Mouse (Mus musculus) stomach, embryonic 16.5 days (tissue): ENCODE data around the gene Bmp2. TPM values are rescaled to one million over a fixed set of nuclear protein-coding genes. Genes with fewer than 3 reads are reported as not detected.
A peak's percentile ranks its signal among the peaks of the same experiment; 100 is the strongest.

Experiments used
- ATAC-seq: fragments of 200-750 bp; cut with Nextera tagmentation; 2 replicates; pipeline ENCODE4 v1.8.0; 2017; ENCODE audit warnings: moderate number of reproducible peaks, moderate TSS enrichment; ENCODE audit not compliant: insufficient read depth, low FRiP score
- H3K27ac ChIP-seq: fragments of 300-500 bp; sonication (generic); 2 replicates; pipeline ENCODE4 v1.5.1; 2014; ENCODE audit warnings: low read length
- H3K27me3 ChIP-seq: fragments of 300-500 bp; sonication (generic); 2 replicates; pipeline ENCODE4 v1.6.1; 2014; ENCODE audit warnings: low read length, control low read depth, mixed read lengths; ENCODE audit not compliant: control insufficient read depth, insufficient read depth
- H3K36me3 ChIP-seq: fragments of 300-500 bp; sonication (generic); 2 replicates; pipeline ENCODE4 v1.6.1; 2014; ENCODE audit warnings: low read length; ENCODE audit not compliant: control insufficient read depth, insufficient read depth
- H3K4me1 ChIP-seq: fragments of 300-500 bp; sonication (generic); 2 replicates; pipeline ENCODE4 v1.6.1; 2014; ENCODE audit warnings: low read length, control low read depth, mixed read lengths; ENCODE audit not compliant: control insufficient read depth, insufficient read depth
- H3K4me2 ChIP-seq: fragments of 300-500 bp; sonication (generic); 2 replicates; pipeline ENCODE4 v1.6.1; 2014; ENCODE audit warnings: low read depth, low read length, mixed read lengths
- H3K4me3 ChIP-seq: fragments of 300-500 bp; sonication (generic); replicated peaks from 2 replicates; pipeline ENCODE4 v1.5.1; 2014; ENCODE audit warnings: mild to moderate bottlenecking, low read length
- H3K9ac ChIP-seq: fragments of 300-500 bp; sonication (generic); 2 replicates; pipeline ENCODE4 v1.6.1; 2014; ENCODE audit warnings: low read length
- H3K9me3 ChIP-seq: fragments of 300-500 bp; sonication (generic); replicated peaks from 2 replicates; pipeline ENCODE4 v1.6.1; 2016; ENCODE audit warnings: low read length, control low read depth; ENCODE audit not compliant: control insufficient read depth
- WGBS: fragments of 180-500 bp; shearing (Covaris S2); extraction: QIAGEN DNeasy Blood & Tissue Kit; methylation state at CpG from one replicate; pipeline ENCODE4 v1.1.7; 2014; 5-methylcytosine and 5-hydroxymethylcytosine counted together
- polyA plus RNA-seq: library from polyadenylated mRNA; unstranded; fragments of >200 nt; fragmentation: Nextera tagmentation; extraction: Ambion mirVana; gene quantifications from 2 replicates; pipeline ENCODE4 v1.2.1, GENCODE M21; 2015

The Bmp2 gene
- 10.6 and 11.0 TPM in 2 replicates for polyA plus RNA-seq

GRCm38 (mm10) chr2:133552031-133552841, at the start of gene Bmp2:
Gene Bmp2, plus strand, starts transcription at chr2:133552159.
- WGBS = under 1% methylated on average over 96 of the region's 110 CpGs

GRCm38 (mm10) chr2:133505678-133506077, 46.3 kb upstream of the Bmp2 start:
- no peak overlapping the region for H3K4me3 ChIP-seq
- H3K4me2 ChIP-seq = no peak overlapping the region
- WGBS = 78% methylated on average over 2 of the region's 2 CpGs
- H3K27ac ChIP-seq = no peak overlapping the region
- no peaks in the 10 kb centered on the region for H3K36me3 ChIP-seq
- H3K9me3 ChIP-seq = no peaks in the 10 kb centered on the region
- H3K9ac ChIP-seq = no peak overlapping the region
- ATAC-seq = no peak
- 0 out of 2 replicates have a peak, but pooled peaks cover 2% of the 10 kb centered on the region for H3K4me1 ChIP-seq
- no peaks in the 10 kb centered on the region for H3K27me3 ChIP-seq

More at GRCm38 (mm10) chr2:133552031-133552841, at the start of gene Bmp2:
- H3K4me2 ChIP-seq = peak within 1 kb of the TSS; percentile 88
- no peaks in the 10 kb centered on the region for H3K36me3 ChIP-seq
- H3K4me1 ChIP-seq = no peaks in the 10 kb centered on the region
- H3K9me3 ChIP-seq = no peaks in the 10 kb centered on the region
- ATAC-seq = peak; percentile 81
- peak within 1 kb of the TSS; percentile 62 for H3K4me3 ChIP-seq
- no peaks in the 10 kb centered on the region for H3K27me3 ChIP-seq
- peak within 1 kb of the TSS; percentile 38; the same call in 1 of the 2 replicates for H3K27ac ChIP-seq
- peak within 1 kb of the TSS; percentile 84 for H3K9ac ChIP-seq

GRCm38 (mm10) chr2:133507045-133507444, 44.9 kb upstream of the Bmp2 start:
- Histone ChIP-seq H3K36me3 (no peaks in the 10 kb centered on the region), H3K9ac (no peak overlapping the region), H3K4me2 (no peak overlapping the region), H3K27me3 (no peaks in the 10 kb centered on the region), H3K4me3 (no peak overlapping the region), H3K9me3 (no peaks in the 10 kb centered on the region), H3K27ac (no peak overlapping the region), H3K4me1 (0 out of 2 replicates have a peak, but pooled peaks cover 2% of the 10 kb centered on the region)
- no peak for ATAC-seq
- 90% methylated on average over 4 of the region's 4 CpGs for WGBS

GRCm38 (mm10) chr2:133509141-133509540, 42.8 kb upstream of the Bmp2 start:
- Histone ChIP-seq H3K27ac (no peak overlapping the region), H3K9ac (no peak overlapping the region), H3K4me1 (0 out of 2 replicates have a peak, but pooled peaks cover 2% of the 10 kb centered on the region), H3K4me3 (no peak overlapping the region), H3K4me2 (no peak overlapping the region), H3K36me3 (no peaks in the 10 kb centered on the region), H3K9me3 (no peaks in the 10 kb centered on the region), H3K27me3 (no peaks in the 10 kb centered on the region)
- 76% methylated on average over 16 of the region's 16 CpGs for WGBS
- ATAC-seq = no peak

- H3K9ac ChIP-seq = no peak overlapping the region
- WGBS = 54% methylated on average over 9 of the region's 9 CpGs
- 0 out of 2 replicates have a peak, but pooled peaks cover 2% of the 10 kb centered on the region for H3K4me1 ChIP-seq
- peak overlapping the region; percentile 27; the same call in 1 of the 2 replicates for H3K4me2 ChIP-seq
- H3K4me3 ChIP-seq = no peak overlapping the region
- H3K27ac ChIP-seq = peak overlapping the region; percentile 82
- H3K9me3 ChIP-seq = no peaks in the 10 kb centered on the region
- H3K27me3 ChIP-seq = no peaks in the 10 kb centered on the region
- ATAC-seq = peak; percentile 73; the same call in 1 of the 2 replicates
- H3K36me3 ChIP-seq = no peaks in the 10 kb centered on the region
Observed at GRCm38 (mm10) chr2:133511011-133511779, 40.8 kb upstream of the Bmp2 start.

- no peaks in the 10 kb centered on the region for H3K4me1 ChIP-seq
- no peaks in the 10 kb centered on the region for H3K27me3 ChIP-seq
- peak overlapping the region; percentile 27; the same call in 1 of the 2 replicates for H3K27ac ChIP-seq
- no peaks in the 10 kb centered on the region for H3K9me3 ChIP-seq
- H3K4me3 ChIP-seq = no peak overlapping the region
- H3K9ac ChIP-seq = no peak overlapping the region; the same call in 1 of the 2 replicates
- no peak overlapping the region for H3K4me2 ChIP-seq
- WGBS = 86% methylated on average over 4 of the region's 4 CpGs
- no peaks in the 10 kb centered on the region for H3K36me3 ChIP-seq
- no peak for ATAC-seq
Observed at GRCm38 (mm10) chr2:133516331-133517046, 35.5 kb upstream of the Bmp2 start.

- Histone ChIP-seq H3K4me1 (no peaks in the 10 kb centered on the region), H3K36me3 (no peaks in the 10 kb centered on the region), H3K9ac (no peak overlapping the region), H3K4me3 (no peak overlapping the region), H3K9me3 (no peaks in the 10 kb centered on the region), H3K27me3 (no peaks in the 10 kb centered on the region), H3K27ac (peak overlapping the region; percentile 8; the same call in 1 of the 2 replicates), H3K4me2 (no peak overlapping the region)
- ATAC-seq = no peak
- 71% methylated on average over 2 of the region's 2 CpGs for WGBS
Observed at GRCm38 (mm10) chr2:133517867-133518266, 34.1 kb upstream of the Bmp2 start.

GRCm38 (mm10) chr2:133521193-133521592, 30.8 kb upstream of the Bmp2 start:
- ATAC-seq = no peak
- no peak overlapping the region for H3K9ac ChIP-seq
- no peak overlapping the region for H3K4me3 ChIP-seq
- 67% methylated on average over 5 of the region's 5 CpGs for WGBS
- H3K36me3 ChIP-seq = no peaks in the 10 kb centered on the region
- no peak overlapping the region for H3K27ac ChIP-seq
- H3K9me3 ChIP-seq = no peaks in the 10 kb centered on the region
- no peaks in the 10 kb centered on the region for H3K27me3 ChIP-seq
- H3K4me1 ChIP-seq = no peaks in the 10 kb centered on the region
- H3K4me2 ChIP-seq = no peak overlapping the region
